Mouse (Mus musculus): Measurements from ENCODE around the gene Rnf19b.
A peak's percentile ranks its signal among the peaks of the same experiment; 100 is the strongest.

The Rnf19b gene

GRCm38 (mm10) chr4:129120520-129121445 lies 62.7 kb downstream of the Rnf19b start:
- DNase-seq, result peak in 1 of 2 experiments; percentile 50

DNA sequence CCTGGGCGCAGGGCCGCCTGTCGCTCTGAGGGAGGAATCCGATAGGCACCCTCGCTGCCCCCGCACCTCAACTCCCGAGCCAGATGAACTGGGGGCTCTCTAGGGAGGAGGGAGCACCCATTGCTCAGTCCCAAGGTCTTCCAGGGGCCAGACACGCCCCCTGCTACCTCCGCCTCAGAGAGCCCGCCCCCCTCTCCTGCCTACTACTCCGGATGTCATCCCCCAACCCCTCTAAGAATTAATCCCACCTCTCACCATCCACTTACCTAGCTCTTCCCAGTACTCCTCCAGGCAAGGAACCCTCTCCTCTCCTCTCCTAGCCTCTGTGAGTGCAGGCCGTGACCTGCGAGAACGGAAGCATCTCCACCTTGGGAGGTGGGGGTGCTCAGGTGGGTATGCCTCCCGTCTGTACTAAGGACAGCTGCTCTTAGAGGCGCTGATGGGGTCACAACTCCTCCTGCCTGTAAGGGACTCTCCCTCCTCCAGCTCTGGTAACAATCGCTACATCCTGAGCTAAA lies 63.6 kb downstream of the Rnf19b start, which contains the start of gene Hpca:
Gene Hpca (minus strand): TSS at position 468 of the 518 bp plus-strand sequence.
- DNase-seq, result no peak

DNA sequence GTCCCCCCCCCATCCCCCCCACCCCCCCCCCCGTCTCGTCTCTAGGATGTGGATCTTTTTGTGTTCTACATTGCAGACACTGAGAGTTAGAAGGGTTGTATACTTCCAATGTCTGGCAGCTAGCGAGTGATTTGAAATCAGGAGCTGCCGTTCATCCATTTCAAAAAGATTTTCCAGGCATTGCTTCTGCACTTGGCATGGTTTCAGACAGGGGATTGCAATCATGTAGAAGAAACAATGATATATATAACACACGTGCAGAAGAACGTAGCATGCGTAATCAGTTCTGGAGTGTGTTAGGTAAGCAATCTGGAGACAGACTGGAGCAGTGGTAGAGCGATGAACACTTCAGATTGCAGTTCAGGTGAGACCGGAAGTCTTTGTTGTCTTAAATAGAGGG lies 64.0 kb downstream of the Rnf19b start:
- DNase-seq, result no peak

DNA sequence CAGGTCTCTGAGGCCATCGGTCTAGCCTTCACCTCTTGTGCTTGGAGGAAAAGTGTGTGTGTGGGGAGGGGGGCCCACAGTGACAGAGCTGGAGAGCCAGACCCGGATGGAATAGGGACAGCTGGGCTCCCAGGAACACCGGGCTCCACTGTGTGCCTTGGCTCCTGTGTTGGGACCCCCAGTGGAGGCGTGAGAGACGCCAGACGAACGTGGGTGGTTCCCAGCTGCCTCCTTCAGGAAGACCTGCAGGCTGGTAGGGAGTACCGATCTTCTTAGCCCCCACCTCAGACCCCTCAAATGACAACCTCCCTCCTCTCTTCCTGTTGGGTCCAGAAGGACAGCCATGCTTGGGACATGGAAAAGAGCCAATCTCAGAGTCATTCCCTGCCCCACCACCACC lies 64.6 kb downstream of the Rnf19b start:
- DNase-seq, result no peak

DNA sequence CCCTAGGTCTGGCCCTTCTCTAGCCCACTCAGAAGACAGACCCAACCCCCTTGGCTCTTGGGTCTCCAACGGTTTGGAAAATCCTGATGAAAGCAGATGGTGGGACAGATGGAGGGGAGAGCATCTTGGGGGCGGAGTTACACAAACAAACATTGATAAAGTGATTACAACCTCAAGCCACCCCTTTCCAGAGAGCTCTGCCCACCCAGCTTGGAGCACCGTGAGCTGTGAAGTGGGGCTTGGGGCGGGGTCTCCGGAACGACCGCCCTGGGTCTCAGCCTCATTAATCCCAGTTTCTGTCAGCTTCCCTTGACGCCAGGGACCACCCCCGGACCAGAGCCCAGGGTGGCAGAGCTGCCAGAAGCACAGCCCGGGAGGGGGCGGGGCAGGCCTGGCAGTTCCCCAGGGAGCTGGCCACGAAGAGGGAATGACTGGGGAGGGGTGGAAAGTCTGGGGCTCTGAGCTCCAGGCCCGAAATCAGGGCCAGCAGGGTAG lies 66.6 kb downstream of the Rnf19b start:
- no peak for DNase-seq

GRCm38 (mm10) chr4:129125736-129126451 lies 67.8 kb downstream of the Rnf19b start:
- no peak for DNase-seq

DNA sequence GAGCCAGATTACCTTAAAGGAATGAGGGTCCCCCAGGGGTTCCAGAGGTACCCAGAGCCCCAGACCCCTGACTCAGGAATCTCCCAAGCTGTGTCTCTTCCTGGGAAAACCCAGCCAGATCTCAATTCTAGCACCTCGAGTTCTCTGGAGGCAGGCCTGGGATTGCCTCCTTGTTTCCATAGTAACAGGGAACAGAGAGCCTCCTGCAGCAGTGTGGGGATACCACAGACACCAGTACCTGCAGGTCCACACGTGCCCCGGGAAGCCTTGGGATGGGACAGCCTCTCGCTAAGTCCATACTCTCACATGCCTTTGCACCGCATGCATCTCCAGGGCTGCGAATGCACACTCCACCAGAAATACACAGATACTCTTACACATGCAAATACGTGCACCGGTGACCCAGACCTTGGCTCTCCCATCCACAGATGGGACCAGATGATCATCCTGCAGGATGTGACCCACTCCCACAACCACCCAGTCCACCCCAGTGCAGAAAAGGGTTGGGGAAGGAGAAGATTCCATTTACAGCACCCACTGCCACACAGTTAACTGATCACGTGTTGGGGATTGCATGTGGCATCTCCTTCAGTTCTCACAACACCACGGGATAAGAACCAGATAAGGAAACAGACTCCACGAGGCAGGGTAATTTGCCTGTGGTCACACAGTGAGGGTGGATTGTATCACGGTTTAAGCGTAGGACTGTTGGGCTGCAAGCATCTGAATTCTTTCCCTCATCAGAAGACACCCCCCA lies 70.7 kb downstream of the Rnf19b start:
- no peak for DNase-seq

DNA sequence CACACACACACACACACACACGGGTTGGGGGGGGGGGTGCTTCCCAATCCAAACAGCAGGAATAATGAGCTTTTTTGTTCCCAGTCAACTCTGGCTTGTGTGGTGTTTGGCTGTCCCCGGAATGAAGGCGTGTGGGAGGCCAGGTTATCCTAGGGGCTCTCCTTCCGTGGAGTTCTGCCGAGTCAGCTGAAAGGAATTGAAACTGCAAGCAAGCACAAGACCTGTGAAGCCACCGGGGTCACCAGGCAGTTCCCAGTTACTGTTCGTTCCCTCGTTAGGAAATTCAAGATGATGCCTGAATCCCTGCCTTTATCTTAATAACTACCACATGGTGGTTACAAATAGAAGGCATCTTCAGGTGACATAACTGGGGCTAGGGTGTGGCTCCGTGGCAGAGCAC lies 71.3 kb downstream of the Rnf19b start:
- DNase-seq, result no peak

GRCm38 (mm10) chr4:129130149-129130548 lies 72.1 kb downstream of the Rnf19b start:
- DNase-seq, result peak; percentile 53 to 68

- no peak for DNase-seq
Observed at GRCm38 (mm10) chr4:129130755-129131303, 72.8 kb downstream of the Rnf19b start.

DNA sequence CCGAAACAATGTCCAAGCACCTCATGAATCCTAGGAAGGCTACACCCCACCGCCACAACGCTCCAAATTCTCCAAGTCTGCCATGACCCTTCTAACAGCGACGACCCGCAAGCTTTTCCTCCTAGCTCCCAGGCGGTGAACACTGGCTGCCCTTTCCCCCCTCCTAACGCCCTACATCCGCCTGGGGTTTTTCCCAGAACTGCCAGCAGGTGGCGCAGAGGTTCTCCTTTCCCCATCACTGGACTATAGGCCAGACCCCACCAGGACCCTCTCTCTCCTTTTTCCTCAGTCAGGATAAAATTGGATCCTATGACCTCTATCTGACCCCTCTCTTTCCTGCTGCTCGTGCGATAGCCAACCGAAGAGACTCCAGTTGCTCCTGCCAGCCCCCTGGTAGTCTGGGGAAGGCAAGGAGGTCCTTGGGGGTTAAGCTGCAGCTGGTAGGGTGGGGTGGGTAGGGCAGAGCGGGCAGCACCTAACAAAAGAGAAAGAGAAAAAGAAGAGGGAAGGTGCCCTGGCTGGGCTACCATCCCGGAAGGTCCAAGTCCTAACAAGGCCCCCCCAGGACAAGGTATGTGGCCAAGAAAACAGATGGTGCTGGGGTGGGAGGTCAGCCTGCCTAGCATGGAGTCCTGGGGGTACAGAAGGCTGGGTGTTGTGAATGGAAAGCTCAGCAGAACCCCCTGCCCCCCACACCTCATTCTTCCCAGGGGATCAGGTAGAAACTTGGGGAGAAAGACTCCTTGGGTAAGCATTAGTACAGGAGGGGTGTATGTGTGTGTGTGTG lies 76.9 kb downstream of the Rnf19b start:
- peak; percentile 88 to 91 for DNase-seq

Data from cerebellum, adult 18-20 months (tissue).